18 mouse cellular contexts compared by ENCODE assay signal in genomic region chr3:14787136-14787535, GRCm38 (mm10). TPM values are rescaled to one million over a fixed set of nuclear protein-coding genes. Genes with fewer than 3 reads are reported as not detected.
DNase-seq lines count a peak whose midpoint lies in the region; ATAC-seq and TF ChIP-seq lines count a peak whose summit lies in the region.
"Had no signal": no experiment of that assay in that cellular context is flagged by ENCODE, and none has a peak within 500 bp of the region (broad histone marks: within the 10 kb centered on the region; RNA-seq: fewer than 3 reads in every experiment).

No protein-coding gene starts in this region.

- no peak overlapping the region for H3K9ac ChIP-seq in lung, postnatal 0 days (replicated peaks; ENCODE audit: low read depth)
- H3K9ac ChIP-seq: embryonic facial prominence, embryonic 12.5 days; liver, embryonic 13.5 days had no signal

- intact Hi-C loops in heart, postnatal 25 days (cut with DNase I) = no loop called here

- no peak overlapping the region for H3K4me2 ChIP-seq in lung, postnatal 0 days (replicated peaks; ENCODE audit: low read depth, low read length)
- H3K4me2 ChIP-seq: embryonic facial prominence, embryonic 12.5 days; liver, embryonic 13.5 days had no signal

- H3K9me3 ChIP-seq in lung, postnatal 0 days (ENCODE audit: low read length) = no peaks in the 10 kb centered on the region
- H3K9me3 ChIP-seq: embryonic facial prominence, embryonic 12.5 days; liver, embryonic 13.5 days had no signal

- no peak for ATAC-seq in lung, postnatal 0 days
- ATAC-seq: intestine, postnatal 0 days had no signal

- H3K27ac ChIP-seq in lung, postnatal 0 days (ENCODE audit: low read length) = no peak overlapping the region
- H3K27ac ChIP-seq: embryonic facial prominence, embryonic 12.5 days; liver, embryonic 13.5 days had no signal

- no peak overlapping the region for H3K4me3 ChIP-seq in lung, postnatal 0 days (ENCODE audit: low read depth, low read length)
- H3K4me3 ChIP-seq: embryonic facial prominence, embryonic 12.5 days; liver, embryonic 13.5 days had no signal

- no peaks in the 10 kb centered on the region for H3K4me1 ChIP-seq in lung, postnatal 0 days (ENCODE audit: insufficient read depth, low read depth, low read length)
- H3K4me1 ChIP-seq: embryonic facial prominence, embryonic 12.5 days; liver, embryonic 13.5 days had no signal

- H3K36me3 ChIP-seq in lung, postnatal 0 days (ENCODE audit: insufficient read depth, low read length) = no peaks in the 10 kb centered on the region
- H3K36me3 ChIP-seq: embryonic facial prominence, embryonic 12.5 days; liver, embryonic 13.5 days had no signal

- peak; percentile 83 for DNase-seq in heart, adult 11 months
- no peak for DNase-seq in heart, postnatal 25 days (ENCODE audit: low spot score)
- DNase-seq in Muller cell, postnatal 12 days (ENCODE audit: inconsistent ontology term) = peak; percentile 4
- DNase-seq in kidney, adult 8-10 months = peak; percentile 6 to 27
- peak; percentile 29 for DNase-seq in lung, postnatal 0 days (ENCODE audit: low spot score)
- DNase-seq in thymus, postnatal 25 days = no peak
- no peak for DNase-seq in thymus, postnatal 0 days (ENCODE audit: low spot score)
- DNase-seq in layer of hippocampus, postnatal 14 days (ENCODE audit: low spot score in 2 of 2) = no peak
- DNase-seq: adrenal gland, adult 8-10 months; B cell, adult 2 months; liver, embryonic 13.5 days; midbrain, embryonic 14.5 days; right cerebral cortex, postnatal 4 days had no signal

- no peaks in the 10 kb centered on the region for H3K27me3 ChIP-seq in lung, postnatal 0 days (replicated peaks; ENCODE audit: insufficient read depth, low read length)
- H3K27me3 ChIP-seq: embryonic facial prominence, embryonic 12.5 days; liver, embryonic 13.5 days had no signal

- no peak for TF ChIP-seq EP300 in lung, postnatal 0 days (IDR thresholded peaks at IDR 0.05)

- no peak for TF ChIP-seq CTCF in lung, postnatal 0 days (IDR thresholded peaks at IDR 0.05)

- 32% methylated on average over 1 of the region's 1 CpGs for WGBS in lung, postnatal 0 days

RNA-seq across cellular contexts. Expression of gene Car1, which starts 21.0 kb away (rescaled TPM):
- total RNA-seq in heart, postnatal 25 days (2021) = not detected
- 0.64 and 0.84 TPM in 2 replicates for polyA plus RNA-seq in lung, postnatal 0 days (2015; fragmentation: Nextera tagmentation; extraction: Ambion mirVana)
- polyA plus RNA-seq in thymus, postnatal 0 days (2015; fragmentation: Nextera tagmentation; extraction: Ambion mirVana) = 0.42 and 0.49 TPM in 2 replicates
- not detected for total RNA-seq in layer of hippocampus, postnatal 14 days (2021)
- total RNA-seq: heart, postnatal 36 days; neutrophil, adult 5-6 weeks had no signal
- polyA plus RNA-seq: frontal cortex, adult 2 months; midbrain, embryonic 14.5 days had no signal

Comparison
In these comparisons a context has a peak if more than half of its experiments do, and no peak if none do; other contexts are left out.
1. DNase-seq: peak in heart, adult 11 months (single experiment), Muller cell, postnatal 12 days (single experiment), kidney, adult 8-10 months (2 of 2) and lung, postnatal 0 days (single experiment); none in heart, postnatal 25 days (single experiment), thymus, postnatal 25 days (single experiment), thymus, postnatal 0 days (single experiment) and layer of hippocampus, postnatal 14 days (0 of 2).